Mouse (Mus musculus) spleen, postnatal 14 days (tissue): ENCODE results near the gene Fam126a.
A peak's percentile ranks its signal among the peaks of the same experiment; 100 is the strongest.

Source experiments
- DNase-seq, 2 experiments: peaks; one replicate each; pipeline ENCODE4 v3.0.0; 2021 to 2022; ENCODE audit warnings: low spot score in 2 of 2

The Fam126a gene

DNA sequence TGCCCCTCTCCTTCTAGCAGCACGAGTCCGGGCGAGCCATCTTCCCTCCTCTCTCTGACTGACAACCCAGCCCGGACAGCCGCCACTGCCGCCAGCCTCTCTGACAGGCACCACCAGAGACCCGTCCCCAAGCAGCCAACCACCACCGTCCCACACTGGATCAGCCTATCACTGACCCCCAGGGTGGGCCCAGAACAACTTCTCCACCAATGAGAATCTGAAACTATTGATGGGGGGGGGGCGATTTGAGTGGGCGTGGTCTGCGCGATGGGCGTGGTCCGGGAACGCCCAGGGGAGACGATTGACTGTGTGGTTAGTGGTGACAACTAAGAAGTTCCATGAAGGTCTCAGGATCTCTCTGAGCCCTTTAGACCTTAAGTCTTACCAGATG, at the start of gene Fam126a:
TSS of gene Fam126a (minus strand) at position 112 of the 391 bp plus-strand sequence.
- DNase-seq: peak; percentile 90 to 91

DNA sequence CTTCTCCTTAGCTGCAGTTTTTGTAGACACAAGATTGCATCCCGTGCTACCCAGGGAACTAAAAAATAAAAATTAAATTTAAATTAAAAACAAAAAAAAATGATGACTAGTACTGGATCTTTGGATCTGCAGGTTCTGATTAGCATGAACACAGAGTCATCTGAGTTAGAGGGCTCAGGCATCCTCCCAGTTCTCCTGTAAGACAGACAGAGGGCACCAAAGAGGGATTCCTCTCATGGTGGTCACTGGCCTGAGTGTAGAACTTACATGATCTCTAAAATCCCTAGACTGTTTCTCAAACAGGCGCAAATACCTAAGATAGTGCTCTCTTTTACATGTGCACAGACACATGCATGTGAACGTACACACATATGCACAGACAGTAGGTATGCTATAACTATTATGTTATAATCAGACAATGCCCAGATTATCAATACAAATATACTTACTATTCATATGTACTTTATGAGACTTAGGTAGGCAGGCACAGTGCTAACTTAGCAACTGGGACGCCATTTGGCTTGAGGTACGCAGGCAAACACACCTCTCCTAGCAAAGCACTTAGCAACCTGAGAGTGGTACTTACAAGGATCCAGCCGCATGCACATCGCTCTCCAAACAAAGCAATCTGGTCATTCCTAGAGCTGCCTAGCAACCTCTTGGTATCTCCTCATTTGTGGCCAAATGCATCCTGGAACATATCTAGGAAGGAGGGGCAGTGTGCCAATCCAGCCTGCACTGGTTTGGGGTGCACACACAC, 48.1 kb upstream of the Fam126a start:
- no peak for DNase-seq

DNA sequence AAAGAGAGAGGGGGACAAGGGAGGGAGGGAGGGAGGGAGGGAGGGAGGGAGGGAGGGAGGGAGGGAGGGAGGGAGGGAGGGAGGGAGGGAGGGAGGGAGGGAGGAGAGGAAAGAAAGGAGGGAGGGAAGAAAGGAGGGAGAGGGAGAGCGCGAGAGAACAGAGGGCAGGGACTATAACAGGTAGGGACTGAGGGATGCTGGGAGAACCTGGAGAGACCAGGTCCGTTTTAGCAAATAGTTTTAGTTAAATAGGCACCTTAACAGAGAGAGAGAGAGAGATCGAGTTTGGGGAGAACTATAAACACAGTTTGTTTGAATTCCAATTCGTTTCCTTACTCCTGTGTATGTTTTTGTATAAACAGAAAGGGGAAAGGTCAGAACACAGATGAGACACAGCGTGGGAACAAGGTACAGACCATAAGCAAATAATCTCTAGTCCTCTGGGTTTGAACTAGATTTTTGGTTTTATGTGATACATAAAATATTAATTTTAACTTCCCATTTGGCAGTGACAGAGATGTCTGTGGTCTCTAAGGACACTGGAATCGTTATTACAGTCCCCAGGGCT, 47.3 kb upstream of the Fam126a start:
- DNase-seq: no peak

DNA sequence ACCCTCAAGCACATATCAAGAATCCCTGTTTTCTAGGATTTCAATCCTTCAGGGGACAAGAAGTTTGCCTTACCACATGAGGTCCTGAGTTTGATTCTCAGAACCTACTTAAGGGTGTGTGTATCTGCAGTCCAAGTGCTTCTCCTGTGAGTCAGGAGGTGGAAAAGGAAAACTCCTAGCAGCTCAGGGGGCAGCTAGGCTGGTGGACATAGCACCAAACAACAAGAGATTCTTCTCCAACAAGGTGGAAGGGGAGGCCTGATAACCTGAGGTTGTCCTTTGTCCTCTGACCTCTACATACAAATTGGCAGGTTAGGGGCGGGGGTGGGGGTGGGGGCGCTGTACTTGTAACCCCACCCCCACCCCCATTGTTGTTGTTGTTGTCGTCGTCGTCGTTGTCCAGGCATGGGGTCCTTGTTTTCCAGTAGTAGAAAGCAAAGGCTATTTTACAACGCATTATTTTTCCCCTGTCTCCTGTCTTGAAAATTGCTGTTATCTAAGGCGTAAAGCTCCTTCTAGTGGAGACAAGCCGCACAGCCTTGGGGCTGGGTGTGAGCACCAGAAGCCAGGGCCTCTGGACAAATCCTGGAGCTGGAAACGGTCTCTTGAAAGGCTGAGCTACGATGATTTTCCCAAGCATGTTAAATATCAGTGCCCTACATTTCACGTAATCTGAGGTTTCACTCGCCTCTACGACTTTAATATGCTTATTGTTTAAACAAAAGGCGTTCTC, 46.7 kb upstream of the Fam126a start:
- DNase-seq: peak; percentile 12 to 41

DNA sequence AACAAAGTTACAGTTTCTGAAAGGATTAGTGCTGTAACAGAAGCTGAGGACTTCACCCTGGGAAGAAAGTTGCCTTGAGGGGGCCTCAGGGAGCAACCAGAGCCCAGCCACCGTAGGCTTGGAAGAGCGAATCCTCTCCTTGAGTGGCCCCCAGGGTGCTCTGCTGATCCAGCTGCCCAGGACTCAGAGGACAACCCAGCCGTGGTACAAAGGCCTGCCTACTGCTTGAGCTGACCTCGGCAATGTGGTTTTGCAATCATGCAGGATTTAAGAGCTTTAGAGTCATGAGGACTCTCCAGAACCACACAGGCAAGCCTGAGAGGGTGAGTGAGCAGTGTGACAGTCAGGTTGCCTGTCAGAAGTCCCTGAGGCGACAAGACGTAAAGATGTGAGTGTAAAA, 41.5 kb upstream of the Fam126a start:
- no peak for DNase-seq

DNA sequence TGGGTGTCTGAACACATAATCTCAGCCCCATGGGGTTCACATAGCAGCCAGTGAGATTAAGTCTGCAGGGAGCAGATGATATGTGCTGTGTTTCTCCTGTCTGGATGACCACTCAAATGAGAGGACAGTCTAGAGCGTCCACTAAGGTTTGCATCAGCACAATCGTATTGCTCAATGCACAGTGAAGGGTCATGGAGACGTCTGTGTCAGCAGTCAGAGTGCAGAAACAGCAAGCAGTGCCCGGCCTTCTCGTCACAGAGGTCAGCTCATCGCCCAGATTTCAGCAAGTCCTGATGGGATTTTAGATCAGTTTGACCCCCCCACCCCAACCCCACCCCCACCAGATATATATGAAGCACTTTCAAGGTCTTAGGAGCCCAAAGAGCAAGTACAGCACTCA, 38.5 kb upstream of the Fam126a start:
- DNase-seq: no peak

DNA sequence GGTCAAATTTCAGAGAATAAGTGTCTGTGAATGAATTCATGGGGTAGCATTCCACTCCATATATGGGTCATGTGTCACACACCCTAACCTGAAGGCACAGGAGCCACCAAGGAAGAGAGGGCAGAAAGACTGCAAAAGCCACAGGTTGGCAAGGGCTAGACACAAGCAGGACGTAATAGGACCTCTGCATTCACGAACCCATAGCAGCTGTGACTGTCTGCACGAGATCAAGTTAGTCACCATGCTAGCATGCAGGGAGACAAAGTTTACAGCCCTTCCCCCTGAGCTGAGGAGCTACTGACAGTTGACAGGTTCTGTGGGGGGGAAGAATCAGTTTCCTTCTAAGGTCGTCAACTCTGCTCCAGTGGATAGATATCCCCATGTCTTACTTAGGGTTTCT, 33.1 kb upstream of the Fam126a start:
- no peak for DNase-seq

DNA sequence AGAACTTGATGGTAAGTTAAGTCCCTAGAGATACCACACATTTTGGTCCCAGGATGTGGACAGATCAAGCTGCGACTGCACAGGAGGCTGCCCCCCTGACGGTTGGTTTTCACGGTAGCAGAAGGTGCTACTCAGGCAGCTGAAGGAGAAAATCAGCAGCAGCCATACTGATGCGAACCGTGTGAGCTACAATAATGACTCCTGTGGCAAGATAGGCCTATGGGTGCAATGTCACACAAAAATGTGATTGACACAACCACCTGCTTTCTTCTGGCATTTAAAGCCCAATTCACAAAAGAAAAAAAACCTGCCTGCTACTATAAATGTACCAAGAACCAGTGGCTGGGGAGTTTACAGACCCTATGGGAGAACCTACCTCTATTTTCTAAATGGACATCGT, 32.5 kb upstream of the Fam126a start:
- no peak for DNase-seq

DNA sequence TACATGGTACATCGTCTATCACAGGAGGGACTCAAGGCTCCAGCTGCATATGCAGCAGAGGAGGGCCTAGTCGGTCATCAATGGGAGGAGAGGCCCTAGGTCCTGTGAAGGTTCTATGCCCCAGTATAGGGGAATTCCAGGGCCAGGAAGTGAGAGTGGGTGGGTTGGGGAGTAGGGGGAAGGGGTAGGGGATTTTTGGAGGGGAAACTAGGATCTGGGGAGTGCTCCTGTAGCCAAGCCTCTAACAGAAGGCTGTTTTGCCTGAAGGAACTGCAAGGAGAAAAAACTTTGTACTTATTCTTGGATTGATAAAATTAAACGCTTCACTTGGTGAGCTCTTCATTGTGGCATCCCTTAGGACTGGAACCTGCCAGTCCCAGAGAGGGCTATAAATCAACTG, 30.5 kb upstream of the Fam126a start:
- DNase-seq: no peak

DNA sequence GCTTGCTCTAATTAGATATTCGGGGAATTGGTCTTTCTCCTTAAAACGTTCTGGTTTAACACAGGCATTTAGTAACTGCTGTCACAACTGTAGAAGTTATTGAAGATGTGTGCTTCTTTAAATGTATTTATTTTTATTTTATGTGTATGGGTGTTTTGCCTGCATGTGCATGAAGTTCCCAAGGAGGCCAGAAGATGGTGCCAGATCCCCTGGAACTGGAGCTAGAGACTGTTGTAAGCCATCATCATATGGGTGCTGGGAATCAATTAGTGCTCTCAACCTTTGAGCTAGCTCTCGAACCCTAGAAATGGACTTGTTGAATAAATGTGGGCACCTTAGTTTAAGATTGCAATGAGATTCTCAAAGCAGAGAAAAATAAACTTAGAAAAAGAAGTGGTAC, 27.1 kb upstream of the Fam126a start:
- no peak for DNase-seq

DNA sequence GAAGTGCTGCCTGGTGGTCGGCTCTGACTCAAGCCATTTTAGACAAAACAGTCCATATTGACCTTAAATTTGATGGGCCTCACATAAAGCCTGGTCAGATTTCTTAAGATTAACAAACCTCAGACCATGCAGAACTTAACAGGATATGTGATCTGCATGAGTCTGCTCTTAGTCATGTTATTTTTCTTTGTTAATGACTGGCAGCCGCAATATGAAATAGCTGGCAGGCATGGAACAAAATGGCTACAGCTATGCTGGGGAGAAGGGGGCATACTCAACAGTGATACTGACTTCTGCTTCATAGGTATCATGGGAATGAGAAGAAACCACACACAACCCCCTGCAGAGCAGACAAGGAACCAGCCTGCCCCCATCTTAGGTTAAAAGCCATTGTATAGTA, 26.4 kb upstream of the Fam126a start:
- no peak for DNase-seq

DNA sequence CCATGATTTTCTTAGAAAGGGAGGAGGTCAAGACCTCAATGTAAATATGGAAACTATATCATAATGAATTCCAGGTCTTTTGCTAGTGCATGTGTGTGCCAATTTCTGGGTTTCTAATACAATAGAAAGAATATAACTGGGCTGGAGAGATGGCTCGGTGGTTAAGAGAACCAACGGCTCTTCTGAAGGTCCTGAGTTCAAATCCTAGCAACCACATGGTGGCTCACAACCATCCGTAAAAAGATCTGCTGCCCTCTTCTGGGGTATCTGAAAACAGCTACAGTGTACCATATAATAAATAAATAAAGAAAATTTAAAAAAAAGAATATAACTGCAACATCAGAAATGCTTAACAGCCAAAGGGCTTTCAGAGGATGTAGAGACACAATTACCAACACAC, 23.9 kb upstream of the Fam126a start:
- no peak for DNase-seq

DNA sequence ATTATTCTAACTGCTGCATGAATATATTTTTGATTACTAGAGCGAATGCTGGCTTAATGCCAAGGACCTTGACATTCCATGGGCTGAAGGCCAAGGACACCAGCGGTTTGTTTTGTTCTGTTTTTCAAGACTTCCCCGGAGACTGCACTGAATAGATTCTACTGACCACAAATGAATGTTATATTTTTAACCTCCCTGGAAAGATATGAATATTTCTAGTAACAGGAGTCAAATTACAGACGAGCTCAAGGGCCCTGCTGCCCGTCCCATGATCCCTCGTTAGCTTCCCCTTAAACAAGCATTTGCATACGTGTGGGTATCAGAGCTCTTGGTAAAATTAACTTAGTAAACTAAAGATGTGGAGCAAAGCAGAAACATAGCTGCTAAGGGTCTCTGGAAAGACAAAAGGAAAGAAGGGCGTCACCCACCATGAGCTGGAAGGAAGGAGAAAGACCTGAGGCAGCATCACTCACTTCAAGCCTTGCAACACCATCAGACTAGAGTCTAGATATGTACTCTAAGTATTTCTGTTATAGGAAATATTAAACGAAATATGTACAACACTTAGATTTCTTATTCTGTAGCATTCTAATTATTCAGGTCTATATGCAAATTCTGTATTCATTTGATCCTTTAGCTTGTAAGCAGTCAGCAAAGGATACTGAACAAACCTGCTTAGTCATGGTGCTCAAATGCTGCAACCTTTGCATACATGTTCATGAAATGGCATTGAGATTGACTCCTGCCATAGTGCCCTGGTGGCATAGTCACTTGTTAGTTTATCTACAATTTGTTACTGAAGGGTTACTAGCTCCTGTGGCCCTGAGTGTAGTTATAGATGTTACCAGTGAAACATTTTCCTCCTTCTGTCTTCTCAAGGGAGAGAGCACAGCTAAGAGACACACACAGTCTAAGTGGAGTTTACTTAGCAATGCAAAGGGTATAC, 23.0 kb upstream of the Fam126a start:
- DNase-seq: no peak

DNA sequence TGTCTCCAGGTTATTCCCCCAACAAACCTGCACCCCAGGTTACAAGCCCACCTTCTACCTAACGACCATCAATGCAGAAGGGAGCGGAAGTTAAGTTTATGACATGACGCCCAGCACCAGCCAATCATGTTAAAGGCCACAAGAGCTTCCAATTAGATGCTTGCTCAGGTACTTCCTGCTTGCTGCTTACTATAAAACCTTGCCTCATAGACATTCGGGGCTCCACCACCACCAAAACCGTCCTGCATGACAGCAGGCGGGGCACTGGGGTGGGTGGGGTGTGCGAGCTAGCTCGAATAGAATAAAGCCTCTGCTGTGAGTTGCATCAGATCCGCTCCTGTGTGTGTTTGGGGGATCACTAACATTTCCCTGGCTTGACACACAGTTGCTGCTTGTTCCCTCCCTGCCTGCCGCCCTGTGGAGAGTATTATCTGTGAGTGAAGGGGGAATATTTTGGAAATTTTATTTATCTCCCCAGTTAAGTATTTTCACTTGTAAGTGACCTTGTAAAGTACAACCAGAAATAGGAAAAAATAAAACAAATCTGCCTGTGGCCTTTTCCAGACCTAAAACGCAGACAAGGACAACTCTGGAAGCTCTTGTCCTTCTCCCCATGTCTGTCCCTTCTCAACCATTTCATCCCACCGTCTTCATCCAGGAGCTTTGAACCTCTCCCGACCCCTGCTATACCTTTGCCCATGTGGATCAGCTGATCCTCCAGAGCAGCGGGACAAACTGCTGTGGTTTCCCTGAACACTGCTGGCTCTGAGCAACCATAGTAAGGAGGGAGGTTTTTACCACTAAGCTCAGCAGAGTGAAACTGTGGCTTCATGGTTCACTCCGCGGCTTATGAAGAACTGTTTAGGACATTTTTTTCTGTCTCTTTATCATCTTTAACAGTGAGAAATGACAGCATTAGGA, 21.5 kb upstream of the Fam126a start:
- DNase-seq: no peak

DNA sequence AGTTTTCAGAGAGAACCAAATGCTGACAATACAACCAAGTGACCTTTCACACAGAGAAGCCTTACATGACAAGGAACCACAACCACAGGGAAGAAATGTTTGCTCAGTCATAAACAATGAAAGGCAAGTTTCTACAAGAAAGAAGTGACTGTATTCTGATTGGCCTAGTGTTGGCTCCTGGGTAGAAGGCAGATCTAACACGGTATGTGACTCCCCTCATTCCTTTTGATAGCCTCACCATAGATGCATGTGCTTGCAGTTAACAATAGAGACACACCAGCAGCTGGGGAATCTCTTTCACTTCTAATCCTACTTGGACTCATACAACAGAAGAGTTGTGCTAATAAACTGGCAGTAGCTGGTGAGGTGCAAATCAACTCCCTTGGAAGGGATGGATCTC, 17.3 kb upstream of the Fam126a start:
- DNase-seq: no peak

DNA sequence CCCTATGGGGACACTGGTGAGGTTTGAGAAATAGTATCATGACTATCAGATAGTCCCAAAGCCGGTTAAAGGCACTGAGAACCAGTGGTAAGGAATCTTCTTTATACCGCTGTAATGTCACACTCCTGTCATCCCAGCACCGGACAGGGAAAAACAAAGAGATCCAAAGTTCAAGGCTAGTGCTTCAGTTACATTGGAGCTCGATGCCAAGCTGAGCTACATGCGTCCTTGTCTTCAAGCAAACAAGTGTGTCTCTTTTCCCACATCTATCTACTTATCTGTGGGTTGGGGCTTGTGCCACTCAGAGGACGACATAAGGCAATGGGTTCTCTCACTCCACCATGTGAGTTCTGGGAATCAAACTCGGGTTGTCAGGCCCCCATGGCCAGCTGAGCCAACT, 16.5 kb upstream of the Fam126a start:
- DNase-seq: no peak

DNA sequence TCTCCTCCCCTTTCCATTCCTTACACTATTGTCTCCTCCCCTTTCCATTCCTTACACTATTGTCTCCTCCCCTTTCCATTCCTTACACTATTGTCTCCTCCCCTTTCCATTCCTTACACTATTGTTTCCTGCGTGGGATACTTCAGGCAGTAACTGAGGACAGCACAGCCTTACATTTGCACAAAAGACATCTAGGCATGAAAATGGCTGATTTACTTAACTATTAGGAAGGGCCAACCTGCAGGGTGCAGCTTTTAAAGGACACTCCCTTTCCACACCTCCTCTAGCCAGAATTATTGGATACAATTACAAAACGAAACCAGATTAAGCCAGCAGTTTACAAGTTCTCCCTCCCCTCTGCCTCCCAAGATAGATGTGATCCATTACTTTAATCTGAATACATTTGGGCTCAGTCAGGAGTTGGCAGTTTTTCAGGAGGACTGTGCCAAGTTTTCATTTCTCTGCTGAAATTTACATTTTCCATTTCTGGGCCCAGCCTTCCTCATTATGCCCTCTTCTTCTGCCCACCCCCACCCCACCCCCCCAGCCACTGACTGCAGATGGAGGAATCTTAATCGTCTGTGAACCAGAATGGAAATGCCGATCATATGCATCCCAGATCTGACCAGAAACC, 15.6 kb upstream of the Fam126a start:
- DNase-seq: no peak

DNA sequence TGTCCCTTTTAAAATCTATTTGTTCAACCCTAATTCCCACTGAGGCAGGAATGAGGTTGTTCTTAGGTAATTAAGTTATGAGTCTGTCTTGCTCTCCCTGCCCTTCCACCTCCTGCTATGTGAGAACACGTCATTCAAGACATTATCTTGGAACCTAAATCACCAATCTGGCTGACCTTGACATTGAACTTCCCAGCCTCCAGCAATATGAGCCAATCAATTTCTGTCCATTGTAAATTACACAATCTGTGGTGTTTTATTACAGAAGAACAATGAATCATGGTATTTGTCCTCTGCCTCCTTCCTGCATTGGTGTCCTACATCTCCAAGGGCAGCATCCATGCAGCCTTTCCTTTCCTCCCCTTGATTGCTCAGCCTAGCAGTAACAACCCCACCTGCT, 13.9 kb upstream of the Fam126a start:
- no peak for DNase-seq

DNA sequence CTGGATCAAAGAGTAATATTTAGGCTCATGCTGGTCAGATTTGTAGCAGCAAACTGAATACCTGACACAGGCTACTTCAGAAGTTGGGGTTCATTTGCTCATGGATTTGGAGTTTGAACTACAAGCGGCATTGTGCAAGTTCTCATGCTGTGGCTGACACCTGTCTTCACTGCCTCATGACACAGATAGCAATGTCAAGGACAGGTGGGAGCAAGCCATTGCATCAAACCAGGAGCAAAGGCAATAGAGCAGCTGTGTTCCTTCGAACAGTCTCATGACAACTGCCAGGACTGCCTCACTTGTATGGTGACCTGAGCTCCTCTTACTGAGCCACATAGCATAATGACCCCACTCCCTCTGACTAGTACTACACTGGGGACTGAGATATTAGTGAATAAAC, 12.9 kb upstream of the Fam126a start:
- no peak for DNase-seq

DNA sequence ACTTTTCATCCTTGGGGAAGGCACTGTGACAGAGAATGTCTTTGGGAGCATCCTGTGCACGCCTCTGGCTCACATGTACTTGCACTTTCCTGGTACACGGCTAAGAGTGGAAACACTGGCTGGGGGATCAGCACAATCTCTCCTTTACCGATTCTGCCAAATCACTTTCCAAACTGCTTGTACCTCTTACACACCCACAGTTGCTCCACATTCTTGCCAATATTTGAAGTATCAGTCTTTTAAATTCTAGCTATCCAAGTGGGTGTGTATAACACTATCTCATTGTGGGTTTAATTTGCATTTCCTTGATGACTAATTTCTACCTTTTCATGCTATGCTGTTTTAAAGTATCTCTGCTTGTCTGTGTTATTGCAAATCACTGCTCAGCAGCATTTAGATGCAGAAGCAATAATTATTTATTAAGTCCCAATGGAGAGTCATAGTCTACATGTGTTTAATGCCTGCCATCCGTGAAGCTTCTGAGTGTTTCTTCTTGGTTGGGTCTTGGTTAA, 10.9 kb upstream of the Fam126a start:
- no peak for DNase-seq
